Mouse (Mus musculus): ENCODE data around the gene AC170998.1. TPM values are rescaled to one million over a fixed set of nuclear protein-coding genes. Genes with fewer than 3 reads are reported as not detected.

AC170998.1 gene
- polyA plus RNA-seq, 2 experiments, result 0.06 to 0.74 TPM

GRCm38 (mm10) chr17:28689586-28690283 is 36.1 kb upstream of the AC170998.1 start, which contains the start of gene Slc26a8:
Gene Slc26a8, minus strand, starts transcription at chr17:28690233.
- no peak for DNase-seq (ENCODE audit: low read depth in 3 of 3, low spot score in 3 of 3)
- Histone ChIP-seq H3K4me1 (replicated peaks; ENCODE audit: control insufficient read depth in 2 of 2, insufficient read depth in 2 of 2, low read length in 1 of 2) (peaks cover 16 to 20% of the 10 kb centered on the region in 2 experiments), H3K4me3 (ENCODE audit: insufficient read depth in 1 of 2, low read depth in 2 of 2, low read length in 2 of 2) (peak within 1 kb of the TSS; percentile 81 to 100), H3K4me2 (ENCODE audit: low read depth) (peak within 1 kb of the TSS; percentile 76), H3K27me3 (ENCODE audit: control insufficient read depth, insufficient read depth, low read length) (no peaks in the 10 kb centered on the region), H3K27ac (peak within 1 kb of the TSS; percentile 86), H3K9me3 (ENCODE audit: control insufficient read depth, low read length) (no peaks in the 10 kb centered on the region), H3K9ac (replicated peaks) (peak within 1 kb of the TSS; percentile 79), H3K36me3 (replicated peaks; ENCODE audit: control insufficient read depth, insufficient read depth, low read depth) (0 out of 2 replicates have a peak, but pooled peaks cover 6% of the 10 kb centered on the region)
- ATAC-seq (ENCODE audit: insufficient read depth), result no peak
- WGBS (ENCODE audit: insufficient replicate concordance), result 8% methylated on average over 40 of the region's 40 CpGs
- no peak for TF ChIP-seq EP300 (IDR thresholded peaks at IDR 0.05; ENCODE audit: low read depth)
- no peak for TF ChIP-seq CTCF (IDR thresholded peaks at IDR 0.05; ENCODE audit: low read depth)

GRCm38 (mm10) chr17:28690776-28691686 is 34.9 kb upstream of the AC170998.1 start, which contains the start of gene Mapk14:
Gene Mapk14, plus strand, starts transcription at chr17:28691329.
- DNase-seq (ENCODE audit: low read depth in 3 of 3, low spot score in 3 of 3) (peak; percentile 99), ATAC-seq (ENCODE audit: insufficient read depth) (peak; percentile 92)
- peaks cover 24 to 25% of the 10 kb centered on the region in 2 experiments for H3K4me1 ChIP-seq (replicated peaks; ENCODE audit: control insufficient read depth in 2 of 2, insufficient read depth in 2 of 2, low read length in 1 of 2)
- peak within 1 kb of the TSS; percentile 98 for H3K9ac ChIP-seq (replicated peaks)
- H3K27ac ChIP-seq, result peak within 1 kb of the TSS; percentile 90
- WGBS (ENCODE audit: insufficient replicate concordance), result under 1% methylated on average over 70 of the region's 86 CpGs
- H3K36me3 ChIP-seq (replicated peaks; ENCODE audit: control insufficient read depth, insufficient read depth, low read depth), result 0 out of 2 replicates have a peak, but pooled peaks cover 6% of the 10 kb centered on the region
- H3K27me3 ChIP-seq (ENCODE audit: control insufficient read depth, insufficient read depth, low read length), result no peaks in the 10 kb centered on the region
- H3K9me3 ChIP-seq (ENCODE audit: control insufficient read depth, low read length), result no peaks in the 10 kb centered on the region
- peak within 1 kb of the TSS; percentile 85 to 100 for H3K4me3 ChIP-seq (ENCODE audit: insufficient read depth in 1 of 2, low read depth in 2 of 2, low read length in 2 of 2)
- peak; percentile 78 for TF ChIP-seq CTCF (IDR thresholded peaks at IDR 0.05; ENCODE audit: low read depth)
- peak; percentile 91 for TF ChIP-seq EP300 (IDR thresholded peaks at IDR 0.05; ENCODE audit: low read depth)
- peak within 1 kb of the TSS; percentile 76 for H3K4me2 ChIP-seq (ENCODE audit: low read depth)

GRCm38 (mm10) chr17:28691687-28692340 is 34.1 kb upstream of the AC170998.1 start:
- DNase-seq (ENCODE audit: low read depth in 3 of 3, low spot score in 3 of 3) (no peak), ATAC-seq (ENCODE audit: insufficient read depth) (peak; percentile 36)
- TF ChIP-seq CTCF (IDR thresholded peaks at IDR 0.05; ENCODE audit: low read depth) (no peak), EP300 (IDR thresholded peaks at IDR 0.05; ENCODE audit: low read depth) (no peak)
- Histone ChIP-seq H3K27me3 (ENCODE audit: control insufficient read depth, insufficient read depth, low read length) (no peaks in the 10 kb centered on the region), H3K27ac (peak overlapping the region; percentile 90), H3K36me3 (replicated peaks; ENCODE audit: control insufficient read depth, insufficient read depth, low read depth) (0 out of 2 replicates have a peak, but pooled peaks cover 6% of the 10 kb centered on the region), H3K4me3 (ENCODE audit: insufficient read depth in 1 of 2, low read depth in 2 of 2, low read length in 2 of 2) (peak overlapping the region; percentile 85 to 100), H3K9me3 (ENCODE audit: control insufficient read depth, low read length) (no peaks in the 10 kb centered on the region), H3K9ac (replicated peaks) (peak overlapping the region; percentile 98), H3K4me1 (replicated peaks; ENCODE audit: control insufficient read depth in 2 of 2, insufficient read depth in 2 of 2, low read length in 1 of 2) (peaks cover 31 to 32% of the 10 kb centered on the region in 2 experiments), H3K4me2 (ENCODE audit: low read depth) (peak overlapping the region; percentile 76)
- under 1% methylated on average over 53 of the region's 53 CpGs for WGBS (ENCODE audit: insufficient replicate concordance)

- H3K36me3 ChIP-seq (replicated peaks; ENCODE audit: control insufficient read depth, insufficient read depth, low read depth), result 0 out of 2 replicates have a peak, but pooled peaks cover 6% of the 10 kb centered on the region
- under 1% methylated on average over 18 of the region's 18 CpGs for WGBS (ENCODE audit: insufficient replicate concordance)
- ATAC-seq (ENCODE audit: insufficient read depth) (no peak), DNase-seq (ENCODE audit: low read depth in 3 of 3, low spot score in 3 of 3) (peak; percentile 56 to 65 (median 62))
- H3K9me3 ChIP-seq (ENCODE audit: control insufficient read depth, low read length), result no peaks in the 10 kb centered on the region
- TF ChIP-seq CTCF (IDR thresholded peaks at IDR 0.05; ENCODE audit: low read depth) (no peak), EP300 (IDR thresholded peaks at IDR 0.05; ENCODE audit: low read depth) (peak; percentile 9; the same call in 1 of the 2 replicates)
- peak overlapping the region; percentile 76 for H3K4me2 ChIP-seq (ENCODE audit: low read depth)
- H3K9ac ChIP-seq (replicated peaks), result peak overlapping the region; percentile 98
- H3K27me3 ChIP-seq (ENCODE audit: control insufficient read depth, insufficient read depth, low read length), result no peaks in the 10 kb centered on the region
- peak overlapping the region; percentile 85 to 100 for H3K4me3 ChIP-seq (ENCODE audit: insufficient read depth in 1 of 2, low read depth in 2 of 2, low read length in 2 of 2)
- peaks cover 34 to 38% of the 10 kb centered on the region in 2 experiments for H3K4me1 ChIP-seq (replicated peaks; ENCODE audit: control insufficient read depth in 2 of 2, insufficient read depth in 2 of 2, low read length in 1 of 2)
- peak overlapping the region; percentile 90 for H3K27ac ChIP-seq
Observed at GRCm38 (mm10) chr17:28692341-28692710, 33.6 kb upstream of the AC170998.1 start.

Data from liver, embryonic 14.5 days (tissue).